9 mouse cellular contexts compared by ENCODE assay signal in genomic region chr17:44038656-44039055, GRCm38 (mm10). TPM values are rescaled to one million over a fixed set of nuclear protein-coding genes. Genes with fewer than 3 reads are reported as not detected.
DNase-seq lines count a peak whose midpoint lies in the region; ATAC-seq and TF ChIP-seq lines count a peak whose summit lies in the region.
"Had no signal": no experiment of that assay in that cellular context is flagged by ENCODE, and none has a peak within 500 bp of the region (broad histone marks: within the 10 kb centered on the region; RNA-seq: fewer than 3 reads in every experiment).

No protein-coding gene starts in this region.

- H3K9ac ChIP-seq in liver, embryonic 14.5 days (replicated peaks), result no peak overlapping the region
- H3K9ac ChIP-seq in liver, embryonic 12.5 days, result no peak overlapping the region
- H3K9ac ChIP-seq: embryonic facial prominence, embryonic 12.5 days had no signal

- TF ChIP-seq EP300 in liver, embryonic 14.5 days (IDR thresholded peaks at IDR 0.05; ENCODE audit: low read depth), result no peak

- H3K4me1 ChIP-seq in liver, embryonic 14.5 days (replicated peaks; ENCODE audit: control insufficient read depth in 2 of 2, insufficient read depth in 2 of 2, low read length in 1 of 2), result no peaks in the 10 kb centered on the region
- no peaks in the 10 kb centered on the region for H3K4me1 ChIP-seq in liver, embryonic 12.5 days
- no peaks in the 10 kb centered on the region for H3K4me1 ChIP-seq in hindbrain, embryonic 10.5 days (replicated peaks)
- H3K4me1 ChIP-seq: embryonic facial prominence, embryonic 12.5 days had no signal

- ATAC-seq in liver, embryonic 14.5 days (ENCODE audit: insufficient read depth), result no peak
- ATAC-seq in liver, embryonic 12.5 days, result no peak

- intact Hi-C loops in left cerebral cortex, postnatal 25 days (cut with DNase I), result loop anchor here (1.0 to 5.0 kb wide), 2 partner anchors 155 to 341 kb away; no protein-coding TSS in a partner anchor

- 54% methylated on average over 9 of the region's 9 CpGs for whole genome bisulfite sequencing in liver, embryonic 14.5 days (ENCODE audit: insufficient replicate concordance)
- 62% methylated on average over 9 of the region's 9 CpGs for WGBS in liver, embryonic 12.5 days (ENCODE audit: insufficient replicate concordance)
- WGBS in hindbrain, embryonic 10.5 days, result 65% methylated on average over 9 of the region's 9 CpGs

- DNase-seq in liver, embryonic 14.5 days (ENCODE audit: low read depth in 3 of 3, low spot score in 3 of 3), result no peak
- peak; percentile 48 for DNase-seq in ZHBTc4 (ENCODE audit: low read depth, low spot score)
- DNase-seq in cerebellum, postnatal 14 days, result peak; percentile 73 to 77
- DNase-seq in hindbrain, embryonic 10.5 days (ENCODE audit: low spot score), result peak; percentile 34
- peak; percentile 51 to 54 for DNase-seq in left cerebral cortex, postnatal 25 days (ENCODE audit: low spot score in 2 of 2)
- DNase-seq in spleen, postnatal 4 days (ENCODE audit: low spot score in 2 of 2), result no peak
- no peak for DNase-seq in yolk sac, embryonic 10.5 days (ENCODE audit: low spot score)

- H3K4me2 ChIP-seq in liver, embryonic 14.5 days (ENCODE audit: low read depth), result no peak overlapping the region
- H3K4me2 ChIP-seq in liver, embryonic 12.5 days, result no peak overlapping the region
- H3K4me2 ChIP-seq: embryonic facial prominence, embryonic 12.5 days had no signal

- TF ChIP-seq CTCF in liver, embryonic 14.5 days (IDR thresholded peaks at IDR 0.05; ENCODE audit: low read depth), result peak; percentile 28; the same call in 1 of the 2 replicates

- H3K9me3 ChIP-seq in liver, embryonic 14.5 days (ENCODE audit: control insufficient read depth, low read length), result no peaks in the 10 kb centered on the region
- no peaks in the 10 kb centered on the region for H3K9me3 ChIP-seq in liver, embryonic 12.5 days (replicated peaks)
- H3K9me3 ChIP-seq in hindbrain, embryonic 10.5 days, result no peaks in the 10 kb centered on the region
- H3K9me3 ChIP-seq: embryonic facial prominence, embryonic 12.5 days had no signal

- H3K27me3 ChIP-seq in liver, embryonic 14.5 days (ENCODE audit: control insufficient read depth, insufficient read depth, low read length), result no peaks in the 10 kb centered on the region
- H3K27me3 ChIP-seq in liver, embryonic 12.5 days (replicated peaks), result no peaks in the 10 kb centered on the region; the same call in 1 of the 2 replicates
- no peaks in the 10 kb centered on the region for H3K27me3 ChIP-seq in hindbrain, embryonic 10.5 days (ENCODE audit: insufficient read depth, poor library complexity, severe bottlenecking)
- H3K27me3 ChIP-seq: embryonic facial prominence, embryonic 12.5 days had no signal

- H3K36me3 ChIP-seq in liver, embryonic 14.5 days (replicated peaks; ENCODE audit: control insufficient read depth, insufficient read depth, low read depth), result no peaks in the 10 kb centered on the region
- no peaks in the 10 kb centered on the region for H3K36me3 ChIP-seq in liver, embryonic 12.5 days
- H3K36me3 ChIP-seq in hindbrain, embryonic 10.5 days, result no peaks in the 10 kb centered on the region
- H3K36me3 ChIP-seq: embryonic facial prominence, embryonic 12.5 days had no signal

- no peak overlapping the region for H3K4me3 ChIP-seq in liver, embryonic 14.5 days (ENCODE audit: insufficient read depth in 1 of 2, low read depth in 2 of 2, low read length in 2 of 2)
- no peak overlapping the region for H3K4me3 ChIP-seq in liver, embryonic 12.5 days
- H3K4me3 ChIP-seq in hindbrain, embryonic 10.5 days, result no peak overlapping the region
- H3K4me3 ChIP-seq: embryonic facial prominence, embryonic 12.5 days had no signal

- no peak overlapping the region for H3K27ac ChIP-seq in liver, embryonic 14.5 days
- H3K27ac ChIP-seq in liver, embryonic 12.5 days, result no peak overlapping the region
- no peak overlapping the region for H3K27ac ChIP-seq in hindbrain, embryonic 10.5 days
- H3K27ac ChIP-seq: embryonic facial prominence, embryonic 12.5 days had no signal

RNA-seq across cellular contexts. Expression of gene Enpp5, which starts 40.0 kb away (rescaled TPM):
- 3.5 and 4.1 TPM in 2 replicates for polyA plus RNA-seq in liver, embryonic 14.5 days (2012; rRNA removed)
- 3.3 and 3.8 TPM in 2 replicates for polyA plus RNA-seq in liver, embryonic 14.5 days (2014; fragmentation: Nextera tagmentation; extraction: Ambion mirVana)
- polyA plus RNA-seq in liver, embryonic 12.5 days (2016; fragmentation: Nextera tagmentation; extraction: Ambion mirVana), result 5.0 and 5.6 TPM in 2 replicates
- 9.2 and 17.1 TPM in 2 replicates for polyA plus RNA-seq in hindbrain, embryonic 10.5 days (2016; fragmentation: Nextera tagmentation; extraction: Ambion mirVana)
- total RNA-seq in left cerebral cortex, postnatal 25 days (2021), result 100 to 1,000 TPM; 178 to 182 TPM

Comparison
In these comparisons a context has a peak if more than half of its experiments do, and no peak if none do; other contexts are left out.
1. DNase-seq: peak in ZHBTc4 (single experiment), cerebellum, postnatal 14 days (2 of 2), hindbrain, embryonic 10.5 days (single experiment) and left cerebral cortex, postnatal 25 days (2 of 2); none in liver, embryonic 14.5 days (0 of 3), spleen, postnatal 4 days (0 of 2) and yolk sac, embryonic 10.5 days (single experiment).